Mouse (Mus musculus) hindlimb bud, embryonic 11.5 days (tissue): ENCODE data around the gene Pip5k1b.

Source experiments
- DNase-seq: peaks from one replicate; pipeline ENCODE4 v3.0.0-alpha.2; 2012; ENCODE audit warnings: low read depth, low spot score; ENCODE audit errors: extremely low spot score

The Pip5k1b gene

DNA sequence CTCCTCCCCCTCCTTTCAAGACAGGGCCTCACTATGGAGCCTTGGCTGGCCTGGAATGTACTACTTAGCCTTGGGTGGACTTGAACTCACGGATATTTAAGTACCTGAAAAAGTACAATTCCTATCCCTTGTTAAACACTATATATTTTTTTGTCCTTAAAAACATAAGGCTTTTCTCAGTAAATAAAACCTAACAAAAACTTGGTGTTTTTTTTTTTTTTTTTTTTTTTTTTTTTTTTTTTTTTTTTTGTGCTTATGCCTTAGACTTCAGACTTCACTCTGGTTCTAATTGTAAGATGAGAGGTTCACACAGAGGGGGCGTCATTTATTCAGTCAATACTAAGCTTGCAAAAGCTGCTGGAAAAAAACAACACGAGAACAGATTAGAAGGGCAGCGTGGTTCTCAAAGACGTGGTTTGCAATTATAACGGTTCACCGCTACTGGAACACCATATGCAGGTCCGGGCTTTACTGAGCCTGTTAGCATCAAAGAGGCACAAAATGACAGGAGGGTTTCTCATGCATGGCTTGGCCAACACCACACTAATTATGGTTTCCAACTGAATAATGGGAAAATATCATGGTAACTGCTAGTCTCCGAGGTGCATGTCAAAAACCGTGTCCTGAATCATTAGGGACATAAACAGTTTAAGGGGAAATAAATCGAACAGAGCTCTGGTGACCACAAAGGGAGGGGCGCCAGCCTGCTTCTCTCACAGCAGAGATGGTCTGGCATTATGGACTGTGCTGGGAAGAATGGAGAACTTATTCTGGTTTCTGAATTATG is 242.9 kb downstream of the Pip5k1b start:
- no peak for DNase-seq

DNA sequence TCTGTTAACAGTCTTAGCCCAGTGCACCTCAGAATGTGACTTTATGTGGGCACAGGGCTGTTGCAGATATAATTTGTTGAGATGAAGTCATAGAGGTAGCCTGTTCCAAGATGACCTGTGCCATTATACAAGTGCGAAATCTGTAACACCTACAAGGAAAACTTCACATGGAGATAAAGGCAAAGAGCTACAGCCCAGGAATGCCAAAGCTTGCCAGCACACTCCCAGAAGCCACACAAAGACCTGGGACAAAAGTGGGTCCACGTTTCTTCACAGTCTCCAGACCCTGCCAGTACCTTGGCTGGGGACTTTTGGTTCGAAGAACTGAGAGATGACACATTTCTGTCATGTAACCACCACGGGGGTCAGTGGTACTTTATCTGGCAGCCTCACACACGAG is 243.6 kb downstream of the Pip5k1b start:
- no peak for DNase-seq

- no peak for DNase-seq
Measured at GRCm38 (mm10) chr19:24308305-24308705, 247.4 kb downstream of the Pip5k1b start.

- DNase-seq, result no peak
Measured at GRCm38 (mm10) chr19:24307271-24308221, 248.1 kb downstream of the Pip5k1b start.

- no peak for DNase-seq
Measured at GRCm38 (mm10) chr19:24306351-24306750, 249.3 kb downstream of the Pip5k1b start.

DNA sequence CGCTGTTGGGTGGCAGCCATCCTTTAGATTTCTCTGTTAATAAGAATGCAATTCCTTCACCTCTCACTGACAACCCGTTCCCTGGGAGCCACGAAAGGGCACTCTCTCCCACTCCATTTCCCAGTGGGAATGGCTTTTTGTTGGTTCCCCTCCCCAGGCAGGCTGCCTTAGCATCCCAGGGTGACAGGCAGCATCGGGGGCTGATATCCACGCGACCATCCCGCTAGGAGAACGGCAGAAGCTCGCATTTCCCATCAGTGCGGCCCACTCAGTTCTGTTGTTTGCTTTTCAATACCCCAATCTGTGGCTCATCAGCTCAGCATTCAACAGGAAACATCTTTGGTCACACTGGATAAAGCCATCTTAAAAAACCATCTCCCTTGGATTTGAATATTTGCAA is 253.5 kb downstream of the Pip5k1b start:
- DNase-seq, result no peak

DNA sequence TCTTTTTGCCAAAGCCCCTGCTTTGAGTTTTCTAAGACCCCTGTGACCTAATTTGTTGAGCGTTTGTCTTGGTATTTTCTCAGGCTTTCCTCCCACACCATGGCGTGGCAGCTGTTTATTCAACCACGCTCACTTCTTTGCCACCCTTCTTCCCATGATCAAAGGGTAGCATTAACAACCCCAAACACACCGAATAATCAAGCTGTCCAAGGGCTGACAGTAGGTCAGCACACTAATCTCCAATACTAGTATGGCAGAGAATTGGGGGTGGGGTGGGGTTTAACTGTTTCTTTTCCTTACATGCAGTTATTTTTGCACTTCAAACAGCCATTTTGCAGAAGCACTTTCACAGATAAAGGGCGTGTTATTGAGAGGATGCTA is 253.9 kb downstream of the Pip5k1b start:
- DNase-seq, result no peak

DNA sequence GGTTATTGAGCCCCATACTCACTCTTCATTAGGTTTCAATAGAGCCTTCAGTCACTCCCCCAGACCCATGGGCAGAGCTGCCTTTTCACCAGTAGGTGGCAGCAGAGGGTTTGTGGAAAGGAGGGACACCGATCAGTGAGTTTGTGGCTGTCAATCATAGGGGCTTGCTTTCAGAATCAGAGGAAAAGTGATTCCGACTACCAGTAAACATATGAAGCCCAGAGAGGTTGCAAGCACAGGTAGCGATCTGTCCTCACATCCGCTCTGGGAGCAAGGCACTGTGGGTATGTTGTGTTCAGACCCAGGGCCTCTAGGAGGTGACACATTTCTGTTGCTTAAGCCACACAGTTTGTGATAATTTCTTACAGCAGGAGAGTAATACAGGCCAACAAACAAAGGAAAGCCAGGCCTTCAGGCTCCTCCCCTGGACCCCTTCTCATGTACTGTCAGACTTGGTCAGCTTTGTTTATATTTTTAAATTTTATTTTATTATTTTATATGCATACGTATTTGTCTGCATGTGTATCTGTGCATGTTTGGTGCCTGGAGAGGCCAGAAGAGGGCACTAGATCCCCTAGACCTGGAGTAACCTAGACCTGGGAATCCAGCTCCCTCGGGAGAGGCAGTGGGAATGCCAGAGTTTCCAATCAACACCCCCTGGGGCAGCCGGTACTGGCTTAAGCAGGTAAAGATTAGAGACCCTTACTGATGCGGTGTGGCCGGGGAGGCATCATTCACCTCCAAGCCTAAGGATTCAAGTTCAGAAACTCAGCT is 254.5 kb downstream of the Pip5k1b start:
- DNase-seq, result peak; percentile 80

DNA sequence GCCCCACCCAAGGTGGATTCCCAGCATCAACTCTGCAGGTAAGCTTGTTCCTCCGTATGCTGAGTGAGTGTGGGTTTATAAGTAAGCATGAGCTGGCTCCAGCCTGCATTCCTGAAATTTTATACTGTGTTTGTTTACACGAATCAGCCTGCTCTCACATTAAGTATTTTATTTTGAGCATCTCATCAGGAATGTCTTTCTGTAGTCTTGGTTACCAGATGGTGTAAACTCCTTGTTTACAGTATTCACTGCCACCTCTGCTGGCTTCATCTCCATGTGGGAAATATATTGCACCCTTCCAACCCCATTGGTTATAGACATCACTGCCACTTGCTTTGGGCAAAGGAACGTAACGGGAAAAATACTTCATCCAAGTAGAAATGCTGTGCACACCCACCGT is 262.1 kb downstream of the Pip5k1b start:
- DNase-seq, result no peak

- no peak for DNase-seq
Measured at GRCm38 (mm10) chr19:24284187-24284586, 271.5 kb downstream of the Pip5k1b start.

DNA sequence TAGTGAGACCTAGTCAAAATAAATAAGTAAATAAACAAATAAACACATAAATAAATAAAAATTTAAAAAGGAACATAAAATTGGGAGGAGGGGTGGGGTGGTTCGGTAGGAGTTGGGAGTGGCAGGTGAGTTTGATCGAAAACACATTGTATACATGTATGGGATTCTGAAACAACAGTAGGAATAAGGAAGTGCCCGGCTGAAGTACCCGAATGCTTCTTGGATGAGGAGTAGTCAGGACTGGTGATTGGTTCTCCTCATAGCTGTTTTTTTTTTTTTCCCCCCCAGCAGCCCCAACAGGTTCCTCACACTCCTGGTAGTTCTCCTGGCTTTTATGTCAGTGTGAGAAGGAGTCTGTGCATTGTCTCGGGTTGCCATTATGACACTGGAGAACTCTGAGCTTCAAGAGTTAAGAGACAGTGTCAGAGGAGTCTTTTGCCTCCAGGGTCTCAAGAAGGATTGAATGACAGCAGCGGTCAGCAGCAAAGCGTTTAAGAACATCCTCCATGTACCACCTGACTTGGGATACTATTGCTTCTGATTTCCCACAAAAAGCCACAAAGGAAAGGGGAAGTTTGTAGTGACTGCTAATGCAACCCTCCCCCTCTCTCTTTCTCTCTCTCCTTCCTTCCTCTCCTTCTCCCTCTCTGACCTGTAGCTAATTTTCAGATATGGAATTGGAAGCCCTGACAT is 274.2 kb downstream of the Pip5k1b start:
- no peak for DNase-seq

- DNase-seq, result peak; percentile 79
Measured at GRCm38 (mm10) chr19:24280601-24281228, 275.0 kb downstream of the Pip5k1b start, which contains the start of gene Fxn. Gene Fxn (minus strand): TSS chr19:24280605.

DNA sequence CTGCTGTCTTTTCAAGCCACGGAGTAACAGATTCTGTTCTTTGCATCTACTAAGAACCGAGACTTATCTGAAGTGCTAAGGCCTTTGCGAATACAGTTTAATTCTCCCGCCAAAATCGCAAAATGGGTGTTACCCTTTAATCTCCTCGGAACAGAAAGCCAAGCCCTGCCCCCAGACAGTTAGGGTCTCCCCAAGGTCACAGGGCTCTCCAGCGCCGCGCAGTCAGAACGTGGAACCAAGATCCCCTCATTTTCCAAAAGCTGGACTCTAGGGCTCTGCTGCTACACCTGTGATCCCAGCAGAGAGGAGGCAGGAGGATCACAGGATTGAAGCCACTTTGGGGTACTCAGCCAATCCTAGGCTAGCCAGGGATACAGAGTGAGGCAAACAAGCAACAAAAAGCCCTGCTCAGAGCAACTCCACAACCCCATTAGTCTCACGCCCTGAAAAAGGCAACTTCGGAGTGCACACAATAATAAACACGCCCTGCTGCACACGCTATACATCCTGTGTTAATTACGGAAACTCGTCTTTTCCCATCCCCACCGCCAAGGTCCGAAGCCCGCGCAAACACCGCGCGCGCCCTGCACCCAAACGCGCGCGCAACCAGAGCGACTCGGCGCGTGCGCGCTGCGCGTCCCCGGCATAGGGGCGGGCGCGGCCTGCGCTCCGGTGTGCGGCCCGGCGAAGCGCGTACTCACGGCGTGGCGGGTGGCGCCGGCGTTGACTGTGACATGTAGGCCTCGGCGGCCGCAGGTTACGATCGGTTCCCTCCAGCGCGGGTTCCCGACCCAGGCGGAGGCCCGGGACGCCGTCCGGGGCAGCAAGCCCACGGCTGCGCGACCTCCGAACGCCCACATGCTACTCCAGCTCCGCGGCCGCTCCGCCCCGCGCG is 275.7 kb downstream of the Pip5k1b start:
- no peak for DNase-seq

- no peak for DNase-seq
Measured at GRCm38 (mm10) chr19:24278859-24279258, 276.8 kb downstream of the Pip5k1b start.

DNA sequence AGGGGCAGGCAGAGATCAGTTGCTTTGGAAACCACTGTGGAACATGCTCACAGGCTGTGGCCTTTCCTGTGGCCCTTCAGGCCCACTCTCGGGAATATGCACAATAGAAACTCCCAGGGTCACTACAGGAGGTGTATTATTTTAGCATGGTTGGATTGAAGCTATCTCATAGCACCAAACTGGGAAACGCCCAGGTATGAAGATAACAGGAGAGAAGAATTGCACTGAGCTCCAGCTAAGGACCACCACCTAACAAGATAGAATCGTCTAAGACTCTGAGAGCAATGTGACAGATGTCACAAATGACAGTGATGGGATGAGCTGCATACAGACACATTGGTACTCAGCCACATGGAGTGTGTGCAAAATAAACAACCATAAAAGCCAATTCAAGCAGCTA is 281.4 kb downstream of the Pip5k1b start:
- DNase-seq, result no peak

- peak; percentile 73 for DNase-seq
Measured at GRCm38 (mm10) chr19:24271746-24272426, 283.8 kb downstream of the Pip5k1b start.

DNA sequence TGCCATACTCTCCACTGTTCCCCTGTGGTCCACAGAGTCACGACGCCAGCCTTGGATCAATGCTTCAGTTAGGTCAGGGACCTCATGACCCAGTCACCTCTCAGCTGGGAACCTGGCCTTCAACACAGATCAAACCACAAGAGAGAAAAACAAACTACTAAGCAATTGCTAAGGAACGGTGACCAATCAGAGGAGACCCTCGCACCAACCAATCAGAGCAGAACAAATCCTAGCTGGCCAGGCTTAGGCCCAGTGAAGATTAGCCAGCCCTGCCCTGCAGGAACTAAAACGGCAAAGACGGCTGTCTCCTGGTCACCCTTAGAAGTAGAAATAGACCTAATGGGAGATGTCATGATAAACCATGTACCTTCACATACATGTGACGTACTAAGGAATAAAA is 284.3 kb downstream of the Pip5k1b start:
- no peak for DNase-seq

GRCm38 (mm10) chr19:24268531-24268930 is 287.1 kb downstream of the Pip5k1b start:
- no peak for DNase-seq
